Mouse (Mus musculus) CH12.LX (cell line): ENCODE results near the gene Sipa1. TPM values are rescaled to one million over a fixed set of nuclear protein-coding genes. Genes with fewer than 3 reads are reported as not detected.

Source experiments
- DNase-seq: peaks from one replicate; pipeline ENCODE4 v3.0.0-alpha.2; 2013; ENCODE audit errors: extremely low read depth
- H3K27ac ChIP-seq: 2 replicates; pipeline ENCODE4 v1.5.1; 2012; ENCODE audit warnings: low read depth, mild to moderate bottlenecking, control low read depth, moderate library complexity; ENCODE audit not compliant: insufficient read depth
- H3K27me3 ChIP-seq: replicated peaks from 2 replicates; pipeline ENCODE3; 2012; ENCODE audit warnings: inconsistent platforms
- H3K36me3 ChIP-seq, 2 experiments: replicated peaks in 1 of 2; 2 replicates each; pipeline versions ENCODE3 to v1.6.1; 2012; ENCODE audit warnings: inconsistent platforms in 1 of 2, low read length in 1 of 2, mild to moderate bottlenecking in 1 of 2, mixed read lengths in 1 of 2, moderate library complexity in 1 of 2; ENCODE audit not compliant: control insufficient read depth in 1 of 2, insufficient read depth in 1 of 2
- H3K4me1 ChIP-seq, 2 experiments: 2 replicates each; pipeline ENCODE4 v1.6.1; 2012; ENCODE audit warnings: inconsistent platforms in 1 of 2, moderate library complexity in 1 of 2; ENCODE audit not compliant: insufficient read depth in 2 of 2, control insufficient read depth in 1 of 2
- H3K4me2 ChIP-seq: 2 replicates; pipeline ENCODE4 v1.6.1; 2012; ENCODE audit warnings: low read depth, mild to moderate bottlenecking, control low read depth; ENCODE audit not compliant: poor library complexity, insufficient read depth, severe bottlenecking
- H3K4me3 ChIP-seq, 3 experiments: fragments of 150-350 bp in 1 of 3; sonication (generic) in 1 of 3; replicated peaks in 1 of 3; 2 replicates each; pipeline versions ENCODE3 to v1.5.1; 2011 to 2012; ENCODE audit warnings: low read depth in 2 of 3, low read length in 2 of 3, mild to moderate bottlenecking in 2 of 3, moderate library complexity in 2 of 3, control low read depth in 1 of 3, improper control_type of control experiment in 1 of 3, inconsistent platforms in 1 of 3, mixed read lengths in 1 of 3; ENCODE audit not compliant: poor library complexity in 1 of 3
- H3K79me2 ChIP-seq: replicated peaks from 2 replicates; pipeline ENCODE4 v1.6.1; 2012; ENCODE audit warnings: mild to moderate bottlenecking, moderate library complexity; ENCODE audit not compliant: control insufficient read depth, poor library complexity, insufficient read depth, severe bottlenecking; ENCODE audit errors: extremely low read depth
- H3K9ac ChIP-seq: 2 replicates; pipeline ENCODE4 v1.6.1; 2012; ENCODE audit warnings: low read depth, mild to moderate bottlenecking, control low read depth, moderate library complexity; ENCODE audit not compliant: insufficient read depth
- H3K9me3 ChIP-seq: replicated peaks from 2 replicates; pipeline ENCODE3; 2012; ENCODE audit warnings: low read length, inconsistent platforms, mixed read lengths
- CTCF ChIP-seq, 2 experiments: IDR thresholded peaks in 1 of 2; conservative IDR thresholded peaks in 1 of 2; 2 replicates each; pipeline ENCODE4 v1.5.1; 2011 to 2012; ENCODE audit warnings: low read depth in 2 of 2, low read length in 2 of 2, improper control_type of control experiment in 1 of 2, inconsistent platforms in 1 of 2, mild to moderate bottlenecking in 1 of 2, moderate library complexity in 1 of 2
- E2F4 ChIP-seq: IDR thresholded peaks from 2 replicates; pipeline ENCODE4 v1.6.1; 2011; ENCODE audit warnings: low read depth, low read length, improper control_type of control experiment; ENCODE audit not compliant: insufficient replicate concordance
- ELF1 ChIP-seq: IDR thresholded peaks from 2 replicates; pipeline ENCODE4 v1.6.1; 2014; ENCODE audit warnings: low read depth, mild to moderate bottlenecking, inconsistent platforms, low read length, improper control_type of control experiment
- ETS1 ChIP-seq: conservative IDR thresholded peaks from 2 replicates; pipeline ENCODE4 v1.6.1; 2012; ENCODE audit warnings: low read depth, mild to moderate bottlenecking, inconsistent platforms, low read length, improper control_type of control experiment, moderate library complexity
- IRF4 ChIP-seq: IDR thresholded peaks from 2 replicates; pipeline ENCODE4 v1.6.1; 2014; ENCODE audit warnings: low read depth, mild to moderate bottlenecking, inconsistent platforms, low read length, improper control_type of control experiment
- JUN ChIP-seq: IDR thresholded peaks from 2 replicates; pipeline ENCODE4 v1.6.1; 2011; ENCODE audit warnings: low read depth, mild to moderate bottlenecking, low read length, improper control_type of control experiment, moderate library complexity; ENCODE audit not compliant: insufficient read depth
- JUND ChIP-seq: conservative IDR thresholded peaks from 2 replicates; pipeline ENCODE4 v1.6.1; 2011; ENCODE audit warnings: low read depth, low read length, improper control_type of control experiment
- MAZ ChIP-seq: IDR thresholded peaks from 2 replicates; pipeline ENCODE4 v1.6.1; 2012; ENCODE audit warnings: low read depth, mild to moderate bottlenecking, inconsistent platforms, low read length, improper control_type of control experiment, moderate library complexity
- MXI1 ChIP-seq: IDR thresholded peaks from 2 replicates; pipeline ENCODE4 v1.6.1; 2011; ENCODE audit warnings: mild to moderate bottlenecking, low read depth, low read length, improper control_type of control experiment
- NELFE ChIP-seq: IDR thresholded peaks from 2 replicates; pipeline ENCODE4 v1.6.1; 2011; ENCODE audit warnings: low read depth, low read length, improper control_type of control experiment
- NRF1 ChIP-seq: IDR thresholded peaks from 2 replicates; pipeline ENCODE4 v1.6.1; 2014; ENCODE audit warnings: low read depth, mild to moderate bottlenecking, inconsistent platforms, low read length, improper control_type of control experiment, moderate library complexity
- POLR2A ChIP-seq: IDR thresholded peaks from 2 replicates; pipeline ENCODE4 v1.6.1; 2011; ENCODE audit warnings: low read depth, mild to moderate bottlenecking, improper control_type of control experiment, low read length
- SIN3A ChIP-seq: IDR thresholded peaks from 2 replicates; pipeline ENCODE4 v1.6.1; 2012; ENCODE audit warnings: low read length, improper control_type of control experiment, inconsistent platforms
- SMC3 ChIP-seq: IDR thresholded peaks from 2 replicates; pipeline ENCODE4 v1.6.1; 2011; ENCODE audit warnings: low read depth, low read length, improper control_type of control experiment
- TBP ChIP-seq: conservative IDR thresholded peaks from 2 replicates; pipeline ENCODE4 v1.6.1; 2011; ENCODE audit warnings: low read depth, low read length, improper control_type of control experiment
- UBTF ChIP-seq: IDR thresholded peaks from 2 replicates; pipeline ENCODE4 v1.6.1; 2012; ENCODE audit warnings: low read depth, mild to moderate bottlenecking, inconsistent platforms, low read length, improper control_type of control experiment, moderate library complexity
- USF1 ChIP-seq: IDR thresholded peaks from 2 replicates; pipeline ENCODE4 v1.6.1; 2014; ENCODE audit warnings: low read depth, mild to moderate bottlenecking, inconsistent platforms, low read length, improper control_type of control experiment
- USF2 ChIP-seq: conservative IDR thresholded peaks from 2 replicates; pipeline ENCODE4 v1.6.1; 2011; ENCODE audit warnings: low read depth, low read length, improper control_type of control experiment
- dilution Hi-C: fragments of 300-500 bp; cut with MboI; formaldehyde crosslinking; loops from 2 replicates; pipeline ENCODE4 v1.14.3; 2020; ENCODE audit warnings: low sequenced_read_pairs; ENCODE audit not compliant: extremely low pct_unique_long_range_greater_than_20kb, extremely low pct_ligation_motif_present
- in situ Hi-C: fragments of 300-500 bp; cut with MboI; formaldehyde crosslinking; loops from 3 replicates; pipeline ENCODE4 v1.14.3; 2019; ENCODE audit warnings: low sequenced_read_pairs, low pct_ligation_motif_present, low pct_unique_long_range_greater_than_20kb, mixed read lengths
- polyA plus RNA-seq: library from polyadenylated mRNA; unstranded; fragments of >175 nt; gene quantifications from 2 replicates; pipeline ENCODE4 v1.2.1, GENCODE M21; 2012; ENCODE audit warnings: low read depth; ENCODE audit not compliant: insufficient read length
- total RNA-seq, 2 experiments: library from RNA; depleted of rRNA; stranded (reverse); fragments of 300-350 nt in 1 of 2; fragments of >200 nt in 1 of 2; gene quantifications; 2 replicates each; pipeline ENCODE4 v1.2.3; 2012 to 2014

Sipa1 gene
- total and polyA plus RNA-seq, 3 experiments = 17.6 to 54.6 (median 51.1) TPM

DNA sequence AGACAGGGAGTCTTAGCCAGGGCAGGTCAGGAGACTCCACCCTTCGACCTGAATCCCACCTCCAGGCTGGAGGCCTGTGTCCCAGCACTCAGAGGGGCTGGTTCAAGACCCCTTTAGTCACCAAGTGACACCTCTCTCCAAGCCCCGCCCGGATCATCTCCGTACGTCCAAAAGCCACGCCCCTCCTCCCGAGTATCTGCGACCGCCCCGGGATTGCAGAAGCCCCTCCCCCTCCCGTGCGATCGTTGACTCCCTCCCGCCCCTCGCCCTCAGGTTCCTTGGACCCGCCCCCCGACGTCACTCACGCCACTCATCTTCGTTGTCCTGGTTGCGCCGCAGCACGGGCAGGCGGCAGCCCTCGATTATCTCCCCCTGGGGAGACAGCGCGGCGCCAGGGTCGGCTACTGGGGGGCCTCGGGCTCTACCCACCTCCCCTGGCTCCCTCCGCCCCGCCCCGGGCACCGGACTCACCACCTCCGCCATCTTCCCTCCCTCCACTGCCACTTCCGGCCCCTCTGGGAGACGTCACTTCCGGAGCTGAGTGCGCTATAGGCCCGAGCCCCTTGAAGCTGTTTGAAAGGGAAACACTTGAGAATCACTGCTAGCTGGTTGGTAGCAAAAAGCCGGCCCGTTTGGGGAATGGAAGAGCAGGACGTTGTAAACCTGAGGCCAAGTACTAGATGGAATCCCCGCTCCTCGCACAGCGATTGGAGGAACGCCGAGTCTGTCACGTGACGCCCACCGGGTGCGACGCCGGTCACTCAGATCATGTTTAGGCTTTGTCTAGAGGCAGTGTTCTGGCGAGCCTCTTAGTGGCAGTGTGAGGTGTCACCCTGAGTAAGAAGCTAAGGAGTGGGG, 53.7 kb downstream of the Sipa1 start, which contains the start of gene Kat5 (continued):
- TF ChIP-seq UBTF = no peak
- TF ChIP-seq E2F4 = no peak
- TF ChIP-seq JUN = no peak
- TF ChIP-seq CTCF (conservative IDR thresholded peaks at IDR 0.05 in 1 of 2, IDR thresholded peaks at IDR 0.05 in 1 of 2; ENCODE audit: low read depth in 2 of 2, low read length in 2 of 2) = peak in 1 of 2 experiments; percentile 43; a peak in 2 of 4 replicates
- peak; percentile 42; the same call in 1 of the 2 replicates for TF ChIP-seq MXI1
- TF ChIP-seq TBP = no peak
- no peak for TF ChIP-seq JUND
- peak; percentile 46 for TF ChIP-seq NRF1
- TF ChIP-seq IRF4 = no peak
- no peak; the same call in 1 of the 2 replicates for TF ChIP-seq SIN3A
- TF ChIP-seq, all 38 proteins: peak for 19

- peaks cover 10 to 23% of the 10 kb centered on the region in 2 experiments for H3K4me1 ChIP-seq
- in situ Hi-C loops (no loop called here), dilution Hi-C loops (no loop called here)
- no peak for DNase-seq
- H3K27me3 ChIP-seq = no peaks in the 10 kb centered on the region
- H3K4me3 ChIP-seq = peak overlapping the region; percentile 71 to 77 (median 72)
- H3K9ac ChIP-seq = peak overlapping the region; percentile 80
- TF ChIP-seq ELF1 (no peak), USF1 (no peak), MAZ (no peak), SMC3 (no peak), CTCF (conservative IDR thresholded peaks at IDR 0.05 in 1 of 2, IDR thresholded peaks at IDR 0.05 in 1 of 2; ENCODE audit: low read depth in 2 of 2, low read length in 2 of 2) (no peak), JUN (no peak), ETS1 (no peak)
- peak overlapping the region; percentile 39 for H3K4me2 ChIP-seq
- no peak overlapping the region for H3K27ac ChIP-seq
- H3K9me3 ChIP-seq = no peaks in the 10 kb centered on the region
- H3K36me3 ChIP-seq = peaks cover 43 to 49% of the 10 kb centered on the region in 2 experiments
- 0 out of 2 replicates have a peak, but pooled peaks cover 2% of the 10 kb centered on the region for H3K79me2 ChIP-seq
Observed at GRCm38 (mm10) chr19:5609171-5609546, 54.3 kb downstream of the Sipa1 start.

- peaks cover 10 to 27% of the 10 kb centered on the region in 2 experiments for H3K4me1 ChIP-seq
- peaks cover 2% of the 10 kb centered on the region; the same call in 1 of the 2 replicates for H3K79me2 ChIP-seq
- peaks cover 48 to 54% of the 10 kb centered on the region in 2 experiments for H3K36me3 ChIP-seq
- H3K4me3 ChIP-seq = peak overlapping the region in 1 of 3 experiments; percentile 71
- no peak for DNase-seq
- H3K27ac ChIP-seq = no peak overlapping the region
- peak overlapping the region; percentile 39 for H3K4me2 ChIP-seq
- TF ChIP-seq USF2 (no peak), NELFE (no peak), POLR2A (no peak)
- TF ChIP-seq, all 38 proteins: peak for 0
- Histone ChIP-seq H3K27me3 (no peaks in the 10 kb centered on the region), H3K9me3 (no peaks in the 10 kb centered on the region), H3K9ac (peak overlapping the region; percentile 80; the same call in 1 of the 2 replicates)
- in situ Hi-C loops (no loop called here), dilution Hi-C loops (no loop called here)
Observed at GRCm38 (mm10) chr19:5608707-5609106, 54.8 kb downstream of the Sipa1 start.
